Mouse (Mus musculus): ENCODE measurements around the gene Gm10490.

- TF ChIP-seq CTCF (IDR thresholded peaks at IDR 0.05; ENCODE audit: low read depth, low read length) (no peak), GATA2 (IDR thresholded peaks at IDR 0.05; ENCODE audit: borderline replicate concordance, low read depth, low read length) (no peak), TAL1 (conservative IDR thresholded peaks at IDR 0.05; ENCODE audit: low read depth, low read length) (no peak)
Observed at GRCm38 (mm10) chrX:7864551-7864950, 44.8 kb upstream of the Gm10490 start.

All from G1E (cell line).